Mouse (Mus musculus): Measurements from ENCODE around the gene Gkn3. TPM values are rescaled to one million over a fixed set of nuclear protein-coding genes. Genes with fewer than 3 reads are reported as not detected.

Gene Gkn3
- total RNA-seq (2023) = not detected

DNA sequence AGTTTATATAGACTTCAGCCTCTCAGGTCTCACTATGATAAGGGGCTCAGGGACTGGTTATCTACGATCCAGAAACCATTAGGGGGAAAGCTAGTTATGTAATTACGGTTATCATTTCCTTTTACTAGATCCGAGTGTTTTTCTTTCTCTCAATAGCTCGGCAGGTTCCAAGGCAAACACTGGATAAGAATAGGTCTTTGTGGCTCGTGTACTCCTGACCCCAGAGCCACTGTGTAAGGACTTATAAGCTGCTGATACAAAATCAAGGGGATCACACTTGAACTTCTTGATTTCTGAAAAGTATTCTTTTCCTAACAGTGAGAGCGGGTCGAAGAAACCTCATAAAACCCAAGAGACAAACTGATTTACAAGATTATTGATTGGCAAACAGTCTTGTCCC, at the start of gene Gkn3:
Gkn3 (minus strand) TSS at position 59 of the 400 bp plus-strand sequence.

DNA sequence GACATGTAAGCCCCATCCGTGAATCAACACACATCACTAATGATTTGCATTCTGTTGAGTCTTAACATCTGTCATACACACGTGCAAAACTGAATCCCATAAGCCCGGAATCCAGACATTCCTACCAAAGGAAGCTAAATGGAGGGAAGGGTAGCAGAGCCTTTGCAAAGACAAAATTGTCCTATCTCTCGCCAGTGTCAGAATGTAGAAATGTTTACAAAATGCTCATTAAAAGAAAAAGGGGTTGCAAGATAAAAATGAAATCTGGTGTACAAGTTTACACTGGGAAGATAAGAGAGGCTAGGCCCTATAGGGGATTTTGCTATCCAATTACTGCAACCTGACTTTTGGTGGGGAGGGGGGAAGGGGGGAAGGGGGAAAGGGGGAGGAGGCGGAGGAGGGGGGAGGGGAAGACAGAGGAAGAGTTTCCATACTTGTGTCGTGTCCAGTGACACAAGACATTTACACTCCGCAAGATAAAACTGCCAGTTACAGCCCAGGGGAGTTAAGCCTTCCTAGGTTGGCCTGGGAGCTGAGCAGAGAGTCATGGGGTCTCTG, 39.8 kb upstream of the Gkn3 start, which contains the start of gene Bmp10:
Bmp10 (plus strand) TSS at position 508 of the 558 bp plus-strand sequence.

DNA sequence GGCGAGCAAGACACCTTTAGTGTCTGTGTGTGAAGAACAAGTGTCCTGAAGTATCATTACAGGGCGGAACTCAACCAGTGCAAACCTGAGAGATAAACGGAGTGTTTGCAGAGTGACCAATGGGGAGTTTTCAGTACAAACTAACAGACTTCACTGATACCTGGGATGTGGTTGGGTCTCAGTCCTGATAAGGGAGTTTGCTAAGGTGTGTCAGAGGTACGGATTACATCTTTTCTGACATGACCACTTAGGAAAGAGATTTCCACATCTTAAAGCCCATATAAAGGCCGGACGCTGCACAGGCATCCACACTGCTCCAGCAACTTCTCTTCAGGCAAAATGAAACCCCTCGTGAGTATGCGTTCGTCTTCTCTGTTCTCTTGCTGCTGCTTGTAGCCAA, 15.7 kb downstream of the Gkn3 start, which contains the start of gene Gkn2:
Gkn2 (plus strand) TSS at position 301 of the 400 bp plus-strand sequence.

DNA sequence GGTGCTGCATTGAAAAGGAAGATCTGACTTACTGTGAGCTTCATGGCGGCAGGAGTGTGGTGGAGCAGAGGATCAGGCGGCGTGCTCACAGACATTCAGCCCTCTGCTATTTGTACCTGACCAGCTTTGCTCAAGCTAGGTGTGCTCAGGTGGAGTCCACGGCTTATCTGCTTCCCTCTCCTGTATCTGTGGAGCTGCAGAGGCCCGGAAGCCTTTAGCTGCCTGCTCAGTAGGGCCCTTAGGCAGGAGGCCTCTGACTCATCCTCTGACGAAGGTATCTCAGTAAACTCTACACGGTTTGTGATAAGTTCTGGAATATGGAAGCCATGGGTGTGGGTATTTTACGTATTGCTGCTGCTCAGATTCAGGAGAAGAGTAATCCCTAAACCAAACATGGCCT, 37.9 kb downstream of the Gkn3 start, which contains the start of gene Gkn1:
Gkn1 (minus strand) TSS at position 114 of the 400 bp plus-strand sequence.

DNA sequence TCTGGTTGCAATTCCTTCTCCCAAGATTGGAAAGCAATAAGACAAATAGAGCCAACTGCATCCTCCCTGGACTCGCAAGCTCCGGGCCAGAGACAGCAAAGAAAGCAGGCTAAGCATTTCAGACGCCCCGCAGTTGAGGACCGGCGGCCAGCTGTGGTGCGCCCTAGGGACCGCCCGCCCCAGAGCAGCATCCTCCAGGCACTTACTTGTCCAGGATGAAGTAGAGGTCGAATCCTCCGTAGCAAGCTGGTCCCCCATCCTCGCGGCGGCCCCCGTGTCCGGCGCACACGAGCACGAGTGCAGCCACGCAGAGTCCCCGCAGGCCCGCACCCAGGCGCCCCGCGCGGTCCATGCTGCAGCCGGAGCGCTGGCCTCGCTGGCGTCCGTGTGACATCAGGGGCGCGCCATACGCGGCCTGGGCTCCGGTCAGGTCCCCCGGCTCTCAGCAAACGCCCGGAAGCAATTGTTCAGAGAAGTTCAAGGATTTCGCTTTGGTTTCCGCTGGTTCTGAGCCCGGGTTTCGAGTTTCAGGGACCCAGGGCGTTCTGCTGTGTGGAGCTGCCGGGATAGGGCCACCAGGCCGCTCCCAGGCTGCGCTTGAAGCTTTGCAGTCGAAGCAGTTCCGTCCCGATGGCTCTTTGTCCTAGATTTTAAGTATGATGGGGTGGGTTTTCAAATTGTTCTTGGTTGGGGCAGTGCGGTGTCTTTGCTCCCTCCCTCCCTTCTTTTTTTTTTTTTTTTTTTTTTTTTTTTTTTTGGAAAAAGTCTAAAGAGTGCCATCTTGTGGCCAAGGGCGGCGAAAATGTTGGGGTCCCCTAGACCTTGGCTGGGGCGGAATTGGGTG, 53.4 kb downstream of the Gkn3 start, which contains the start of gene Antxr1:
Antxr1 (minus strand) TSS at position 731 of the 844 bp plus-strand sequence.

Other genes starting within 250 kb of the Gkn3 start
- gene Antxr1, start 53.1 kb downstream of the Gkn3 start, total RNA-seq (2023) = under 1 TPM; 0.12 to 0.18 TPM
- gene Gkn1, start 38.0 kb downstream of the Gkn3 start, total RNA-seq (2023) = not detected
- not detected for gene Gkn2, start 15.6 kb downstream of the Gkn3 start, total RNA-seq (2023)
- gene Bmp10, start 40.1 kb upstream of the Gkn3 start, total RNA-seq (2023) = not detected
- gene Arhgap25, start 144.3 kb upstream of the Gkn3 start, total RNA-seq (2023) = 100 to 1,000 TPM; 163 to 165 TPM
- under 1 TPM in 1 of 2 experiments, not detected in 1; 0.35 TPM for gene Prokr1, start 201.8 kb upstream of the Gkn3 start, total RNA-seq (2023)